In the genomic region with DNA sequence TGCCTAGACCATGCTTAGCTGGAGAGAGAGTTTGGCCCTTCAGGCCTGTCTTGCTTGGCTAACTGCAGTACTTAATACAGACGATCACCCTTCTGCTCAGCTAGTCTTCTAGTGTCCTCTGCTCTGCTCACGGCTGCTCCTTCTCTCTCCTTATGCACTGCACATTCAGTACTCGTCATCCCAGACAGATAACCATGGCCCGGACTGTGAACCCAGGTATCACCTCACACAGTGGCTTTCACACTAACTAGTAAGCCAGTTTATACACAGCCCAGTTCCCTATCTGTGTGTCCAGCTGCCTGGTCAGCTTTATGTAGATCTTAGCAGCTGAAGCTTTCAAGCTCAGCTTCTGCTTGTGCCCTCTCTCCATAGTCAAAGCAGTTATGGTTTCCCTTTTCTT, we compare ENCODE assay signal across 29 mouse cellular contexts.
DNase-seq lines count a peak whose midpoint lies in the region; ATAC-seq and TF ChIP-seq lines count a peak whose summit lies in the region.
"Had no signal": no experiment of that assay in that cellular context is flagged by ENCODE, and none has a peak within 500 bp of the region (broad histone marks: within the 10 kb centered on the region; RNA-seq: fewer than 3 reads in every experiment).

No protein-coding gene starts in this region.

- in situ Hi-C loops in CH12.LX (cut with MboI; ENCODE audit: low pct_ligation_motif_present, low pct_unique_long_range_greater_than_20kb, low sequenced_read_pairs) = no loop called here

- dilution Hi-C loops in CH12.LX (cut with MboI; ENCODE audit: extremely low pct_ligation_motif_present, extremely low pct_unique_long_range_greater_than_20kb, low sequenced_read_pairs) = no loop called here

- H3K27ac ChIP-seq in heart, embryonic 12.5 days (ENCODE audit: poor library complexity, severe bottlenecking) = 0 out of 2 replicates have a peak overlapping the region, but pooled peaks have one; percentile 3
- peak overlapping the region; percentile 22; the same call in 1 of the 2 replicates for H3K27ac ChIP-seq in CH12.LX (ENCODE audit: insufficient read depth, low read depth)
- H3K27ac ChIP-seq in bone marrow macrophage, adult 2 months (ENCODE audit: insufficient read depth, low read depth, low read length) = peak overlapping the region; percentile 81
- peak overlapping the region; percentile 77 for H3K27ac ChIP-seq in liver, embryonic 14.5 days
- H3K27ac ChIP-seq: embryonic facial prominence, embryonic 15.5 days; hindbrain, embryonic 10.5 days; kidney, postnatal 0 days; left cerebral cortex, adult 2 months; limb, embryonic 10.5 days; midbrain, embryonic 15.5 days; neural tube, embryonic 13.5 days had no signal

- no peak for TF ChIP-seq RAD21 in CH12.LX (IDR thresholded peaks at IDR 0.05; ENCODE audit: low read depth, low read length)

- no peaks in the 10 kb centered on the region for H3K27me3 ChIP-seq in heart, embryonic 12.5 days (replicated peaks)
- no peaks in the 10 kb centered on the region for H3K27me3 ChIP-seq in CH12.LX (replicated peaks)
- no peaks in the 10 kb centered on the region for H3K27me3 ChIP-seq in liver, embryonic 14.5 days (ENCODE audit: control insufficient read depth, insufficient read depth, low read length)
- H3K27me3 ChIP-seq: embryonic facial prominence, embryonic 15.5 days; heart, embryonic 15.5 days; midbrain, embryonic 15.5 days; neural tube, embryonic 13.5 days had no signal

- H3K4me1 ChIP-seq in heart, embryonic 12.5 days (replicated peaks) = peaks cover 48% of the 10 kb centered on the region
- peaks cover 6 to 39% of the 10 kb centered on the region in 2 experiments; a peak in 3 of 4 replicates for H3K4me1 ChIP-seq in CH12.LX (ENCODE audit: control insufficient read depth in 1 of 2, insufficient read depth in 2 of 2)
- H3K4me1 ChIP-seq in bone marrow macrophage, adult 2 months (ENCODE audit: control insufficient read depth, insufficient read depth, low read length) = peaks cover 42% of the 10 kb centered on the region
- H3K4me1 ChIP-seq in liver, embryonic 14.5 days (replicated peaks; ENCODE audit: control insufficient read depth in 2 of 2, insufficient read depth in 2 of 2, low read length in 1 of 2) = peaks cover 40 to 49% of the 10 kb centered on the region in 2 experiments

- TF ChIP-seq POLR2A in CH12.LX (IDR thresholded peaks at IDR 0.05; ENCODE audit: low read depth, low read length) = no peak
- TF ChIP-seq POLR2A in bone marrow macrophage, adult 2 months (IDR thresholded peaks at IDR 0.05; ENCODE audit: borderline replicate concordance, low read depth, low read length) = no peak

- TF ChIP-seq CTCF in CH12.LX (conservative IDR thresholded peaks at IDR 0.05 in 1 of 2, IDR thresholded peaks at IDR 0.05 in 1 of 2; ENCODE audit: low read depth in 2 of 2, low read length in 2 of 2) = no peak
- TF ChIP-seq CTCF in bone marrow macrophage, adult 2 months (IDR thresholded peaks at IDR 0.05; ENCODE audit: low read depth, low read length) = no peak
- no peak for TF ChIP-seq CTCF in liver, embryonic 14.5 days (IDR thresholded peaks at IDR 0.05; ENCODE audit: low read depth)

- no peaks in the 10 kb centered on the region for H3K9me3 ChIP-seq in heart, embryonic 12.5 days (replicated peaks)
- H3K9me3 ChIP-seq in CH12.LX (replicated peaks; ENCODE audit: low read length) = no peaks in the 10 kb centered on the region
- no peaks in the 10 kb centered on the region for H3K9me3 ChIP-seq in liver, embryonic 14.5 days (ENCODE audit: control insufficient read depth, low read length)
- H3K9me3 ChIP-seq: embryonic facial prominence, embryonic 15.5 days; heart, embryonic 15.5 days; hindbrain, embryonic 10.5 days; limb, embryonic 10.5 days; midbrain, embryonic 15.5 days; neural tube, embryonic 13.5 days had no signal

- no peak for DNase-seq in heart, postnatal 10 days
- DNase-seq in CH12.LX (ENCODE audit: extremely low read depth) = no peak
- peak in 1 of 3 experiments; percentile 43 for DNase-seq in liver, embryonic 14.5 days (ENCODE audit: low read depth in 3 of 3, low spot score in 3 of 3)
- DNase-seq in adrenal gland, adult (ENCODE audit: inconsistent age in 2 of 2, low spot score in 1 of 2) = no peak
- DNase-seq in adrenal gland, postnatal 4 days (ENCODE audit: low spot score in 2 of 2) = no peak
- DNase-seq: adrenal gland, postnatal 14 days; cerebellum, adult 11 months; cerebellum, adult 9-11 months; gastrocnemius, postnatal 25 days; heart, adult 18-20 months; kidney, adult 18-20 months; layer of hippocampus, adult 9-11 months; right cerebral cortex, postnatal 4 days; thymus, adult 18-20 months; thymus, postnatal 36 days had no signal

- 53% methylated on average over 4 of the region's 4 CpGs for WGBS in heart, embryonic 12.5 days
- 23% methylated on average over 4 of the region's 4 CpGs for WGBS in liver, embryonic 14.5 days (ENCODE audit: insufficient replicate concordance)

- no peak overlapping the region; the same call in 1 of the 2 replicates for H3K9ac ChIP-seq in heart, embryonic 12.5 days
- H3K9ac ChIP-seq in CH12.LX (ENCODE audit: insufficient read depth, low read depth) = no peak overlapping the region
- H3K9ac ChIP-seq in liver, embryonic 14.5 days (replicated peaks) = peak overlapping the region; percentile 36; the same call in 1 of the 2 replicates
- H3K9ac ChIP-seq: embryonic facial prominence, embryonic 15.5 days; heart, embryonic 15.5 days; midbrain, embryonic 15.5 days; neural tube, embryonic 13.5 days had no signal

- H3K79me2 ChIP-seq in CH12.LX (replicated peaks; ENCODE audit: control insufficient read depth, extremely low read depth, insufficient read depth, poor library complexity, severe bottlenecking) = peaks cover 28% of the 10 kb centered on the region

- intact Hi-C loops in heart, postnatal 10 days (cut with DNase I) = no loop called here

- peaks cover 6% of the 10 kb centered on the region for H3K36me3 ChIP-seq in heart, embryonic 12.5 days
- H3K36me3 ChIP-seq in CH12.LX (replicated peaks in 1 of 2; ENCODE audit: control insufficient read depth in 1 of 2, insufficient read depth in 1 of 2, low read length in 1 of 2) = peaks cover 16 to 74% of the 10 kb centered on the region in 2 experiments
- H3K36me3 ChIP-seq in liver, embryonic 14.5 days (replicated peaks; ENCODE audit: control insufficient read depth, insufficient read depth, low read depth) = peaks cover under 1% of the 10 kb centered on the region; the same call in 1 of the 2 replicates
- H3K36me3 ChIP-seq: midbrain, embryonic 15.5 days; neural tube, embryonic 13.5 days had no signal

- H3K4me3 ChIP-seq in heart, embryonic 12.5 days = no peak overlapping the region
- H3K4me3 ChIP-seq in CH12.LX (replicated peaks in 1 of 3; ENCODE audit: low read depth in 2 of 3, low read length in 2 of 3, poor library complexity in 1 of 3) = no peak overlapping the region
- no peak overlapping the region for H3K4me3 ChIP-seq in bone marrow macrophage, adult 2 months (ENCODE audit: insufficient read depth, low read length)
- no peak overlapping the region for H3K4me3 ChIP-seq in liver, embryonic 14.5 days (ENCODE audit: insufficient read depth in 1 of 2, low read depth in 2 of 2, low read length in 2 of 2)
- H3K4me3 ChIP-seq: embryonic facial prominence, embryonic 15.5 days; heart, embryonic 15.5 days; hindbrain, embryonic 10.5 days; left cerebral cortex, adult 2 months; limb, embryonic 10.5 days; midbrain, embryonic 15.5 days; neural tube, embryonic 13.5 days had no signal

- no peak for TF ChIP-seq EP300 in CH12.LX (IDR thresholded peaks at IDR 0.05; ENCODE audit: low read length)
- TF ChIP-seq EP300 in liver, embryonic 14.5 days (IDR thresholded peaks at IDR 0.05; ENCODE audit: low read depth) = no peak

- no peak for ATAC-seq in heart, embryonic 12.5 days (ENCODE audit: insufficient number of reproducible peaks, low FRiP score)
- ATAC-seq in liver, embryonic 14.5 days (ENCODE audit: insufficient read depth) = peak; percentile 75
- no peak for ATAC-seq in megakaryocyte-erythroid progenitor cell, adult 5-6 weeks (replicated peaks; ENCODE audit: low FRiP score, low TSS enrichment, poor library complexity, severe bottlenecking)
- ATAC-seq: activated CD4-positive, CD25-positive, alpha-beta regulatory T cell, adult 4 months; hindbrain, embryonic 16.5 days; lung, postnatal 0 days; midbrain, embryonic 15.5 days had no signal

- H3K4me2 ChIP-seq in heart, embryonic 12.5 days = no peak overlapping the region
- no peak overlapping the region for H3K4me2 ChIP-seq in CH12.LX (ENCODE audit: insufficient read depth, low read depth, poor library complexity, severe bottlenecking)
- peak overlapping the region; percentile 46 for H3K4me2 ChIP-seq in liver, embryonic 14.5 days (ENCODE audit: low read depth)
- H3K4me2 ChIP-seq: embryonic facial prominence, embryonic 15.5 days; heart, embryonic 15.5 days; midbrain, embryonic 15.5 days; neural tube, embryonic 13.5 days had no signal

TF ChIP-seq in CH12.LX, 34 proteins besides CTCF, POLR2A, EP300 and RAD21:
- TF ChIP-seq RCOR1 (conservative IDR thresholded peaks at IDR 0.05; ENCODE audit: low read depth, low read length) (no peak), POLR2AphosphoS2 (IDR thresholded peaks at IDR 0.05; ENCODE audit: low read depth, low read length) (0 out of 2 replicates have a peak, but pooled peaks have one; percentile 35)

Comparison
In these comparisons a context has a peak if more than half of its experiments do, and no peak if none do; other contexts are left out.
1. H3K27ac ChIP-seq: peak in every context shown above with its lines; median percentile 81 in bone marrow macrophage, adult 2 months; 77 in liver, embryonic 14.5 days; 22 in CH12.LX; 3 in heart, embryonic 12.5 days.